Mouse (Mus musculus) limb, embryonic 14.5 days (tissue): ENCODE results near the gene Epha2. TPM values are rescaled to one million over a fixed set of nuclear protein-coding genes. Genes with fewer than 3 reads are reported as not detected.

Source experiments
- ATAC-seq: fragments of 200-750 bp; cut with Nextera tagmentation; 2 replicates; pipeline ENCODE4 v1.8.0; 2017; ENCODE audit warnings: low read depth, moderate number of reproducible peaks, moderate TSS enrichment; ENCODE audit not compliant: low FRiP score
- DNase-seq: peaks from one replicate; pipeline ENCODE4 v3.0.0-alpha.2; 2015; ENCODE audit warnings: low spot score
- H3K27ac ChIP-seq: fragments of 300-500 bp; sonication (generic); replicated peaks from 2 replicates; pipeline ENCODE4 v1.5.1; 2014; ENCODE audit warnings: low read depth, mild to moderate bottlenecking, low read length, moderate library complexity, mixed read lengths
- H3K27me3 ChIP-seq: fragments of 300-500 bp; sonication (generic); 2 replicates; pipeline ENCODE4 v1.6.1; 2014; ENCODE audit warnings: low read length, mixed read lengths; ENCODE audit not compliant: control insufficient read depth, insufficient read depth
- H3K36me3 ChIP-seq: fragments of 300-500 bp; sonication (generic); 2 replicates; pipeline ENCODE4 v1.6.1; 2014; ENCODE audit warnings: mild to moderate bottlenecking, low read length, moderate library complexity, mixed read lengths; ENCODE audit not compliant: control insufficient read depth, insufficient read depth
- H3K4me1 ChIP-seq: fragments of 300-500 bp; sonication (generic); 2 replicates; pipeline ENCODE4 v1.6.1; 2014; ENCODE audit warnings: antibody characterized with exemption, low read length, mixed read lengths; ENCODE audit not compliant: control insufficient read depth, insufficient read depth
- H3K4me2 ChIP-seq: fragments of 300-500 bp; sonication (generic); replicated peaks from 2 replicates; pipeline ENCODE4 v1.6.1; 2014; ENCODE audit warnings: low read depth, mild to moderate bottlenecking, low read length, moderate library complexity; ENCODE audit not compliant: severe bottlenecking
- H3K4me3 ChIP-seq: fragments of 300-500 bp; sonication (generic); replicated peaks from 2 replicates; pipeline ENCODE4 v1.5.1; 2014; ENCODE audit warnings: low read length
- H3K9ac ChIP-seq: fragments of 300-500 bp; sonication (generic); 2 replicates; pipeline ENCODE4 v1.6.1; 2014; ENCODE audit warnings: mild to moderate bottlenecking, low read depth, low read length, moderate library complexity; ENCODE audit not compliant: severe bottlenecking
- H3K9me3 ChIP-seq: fragments of 300-500 bp; sonication (generic); 2 replicates; pipeline ENCODE4 v1.6.1; 2016; ENCODE audit warnings: low read length; ENCODE audit not compliant: control insufficient read depth
- POLR2A ChIP-seq: fragments of 200-500 bp; IDR thresholded peaks from 2 replicates; pipeline ENCODE4 v1.8.0; 2012; ENCODE audit warnings: inconsistent platforms, mild to moderate bottlenecking, moderate library complexity, borderline replicate concordance; ENCODE audit not compliant: insufficient read depth, insufficient read length; ENCODE audit errors: extremely low read depth
- WGBS: fragments of 180-500 bp; shearing (Covaris S2); extraction: QIAGEN DNeasy Blood & Tissue Kit; methylation state at CpG from one replicate; pipeline ENCODE4 v1.1.7; 2014; 5-methylcytosine and 5-hydroxymethylcytosine counted together
- polyA plus RNA-seq, 2 experiments: library from polyadenylated mRNA; depleted of rRNA in 1 of 2; stranded (reverse) in 1 of 2; unstranded in 1 of 2; fragments of >200 nt; fragmentation: Nextera tagmentation in 1 of 2; extraction: Ambion mirVana in 1 of 2; gene quantifications; 2 replicates each; pipeline versions ENCODE4 v1.2.1 to v1.2.3; 2012 to 2014

Epha2 gene
- polyA plus RNA-seq, 2 experiments, result 2.2 to 9.4 TPM

- 88% methylated on average over 4 of the region's 4 CpGs for WGBS
- no peak for DNase-seq
- no peaks in the 10 kb centered on the region for H3K36me3 ChIP-seq
- no peak overlapping the region for H3K9ac ChIP-seq
- no peak overlapping the region for H3K4me3 ChIP-seq
- ATAC-seq, result no peak
- H3K4me1 ChIP-seq, result peaks cover under 1% of the 10 kb centered on the region; the same call in 1 of the 2 replicates
- H3K4me2 ChIP-seq, result no peak overlapping the region
- no peak overlapping the region for H3K27ac ChIP-seq
- no peaks in the 10 kb centered on the region for H3K9me3 ChIP-seq
- TF ChIP-seq POLR2A, result no peak
- no peaks in the 10 kb centered on the region for H3K27me3 ChIP-seq
These were observed 32.7 kb upstream of the Epha2 start for GRCm38 (mm10) chr4:141268350-141268749.

GRCm38 (mm10) chr4:141269080-141269479 lies 32.0 kb upstream of the Epha2 start:
- DNase-seq, result no peak
- no peak overlapping the region for H3K4me3 ChIP-seq

GRCm38 (mm10) chr4:141270201-141270940 lies 30.7 kb upstream of the Epha2 start:
- H3K4me3 ChIP-seq, result no peak overlapping the region
- no peaks in the 10 kb centered on the region for H3K27me3 ChIP-seq
- H3K9ac ChIP-seq, result no peak overlapping the region
- no peak overlapping the region for H3K4me2 ChIP-seq
- WGBS, result 59% methylated on average over 15 of the region's 15 CpGs
- H3K4me1 ChIP-seq, result peaks cover 3% of the 10 kb centered on the region; the same call in 1 of the 2 replicates
- H3K9me3 ChIP-seq, result no peaks in the 10 kb centered on the region
- DNase-seq (no peak), ATAC-seq (no peak)
- H3K36me3 ChIP-seq, result no peaks in the 10 kb centered on the region
- no peak for TF ChIP-seq POLR2A
- no peak overlapping the region for H3K27ac ChIP-seq

More at GRCm38 (mm10) chr4:141269080-141269479, 32.0 kb upstream of the Epha2 start:
- Histone ChIP-seq H3K36me3 (no peaks in the 10 kb centered on the region), H3K27ac (no peak overlapping the region), H3K27me3 (no peaks in the 10 kb centered on the region), H3K9ac (no peak overlapping the region), H3K9me3 (no peaks in the 10 kb centered on the region), H3K4me2 (no peak overlapping the region), H3K4me1 (peaks cover 3% of the 10 kb centered on the region; the same call in 1 of the 2 replicates)
- no peak for ATAC-seq
- no peak for TF ChIP-seq POLR2A
- 87% methylated on average over 6 of the region's 6 CpGs for WGBS

- Histone ChIP-seq H3K9me3 (no peaks in the 10 kb centered on the region), H3K9ac (no peak overlapping the region), H3K27me3 (no peaks in the 10 kb centered on the region), H3K4me1 (peaks cover 3% of the 10 kb centered on the region; the same call in 1 of the 2 replicates), H3K4me3 (no peak overlapping the region), H3K4me2 (no peak overlapping the region), H3K27ac (no peak overlapping the region), H3K36me3 (no peaks in the 10 kb centered on the region)
- 80% methylated on average over 7 of the region's 7 CpGs for WGBS
- ATAC-seq (no peak), DNase-seq (no peak)
- TF ChIP-seq POLR2A, result no peak
These were observed 29.8 kb upstream of the Epha2 start for GRCm38 (mm10) chr4:141271228-141271627.

- no peak for DNase-seq
- Histone ChIP-seq H3K27me3 (no peaks in the 10 kb centered on the region), H3K9ac (no peak overlapping the region), H3K4me2 (no peak overlapping the region), H3K9me3 (no peaks in the 10 kb centered on the region), H3K27ac (no peak overlapping the region), H3K4me1 (peaks cover 3% of the 10 kb centered on the region; the same call in 1 of the 2 replicates), H3K4me3 (no peak overlapping the region), H3K36me3 (no peaks in the 10 kb centered on the region)
- 79% methylated on average over 6 of the region's 6 CpGs for WGBS
- no peak for TF ChIP-seq POLR2A
- ATAC-seq, result no peak
These were observed 29.3 kb upstream of the Epha2 start for GRCm38 (mm10) chr4:141271721-141272120.
